Mouse (Mus musculus) cerebellum, adult 2 months (tissue): ENCODE results near the gene Ccdc88c.

Experiments used
- CTCF ChIP-seq: fragments of 200-500 bp; IDR thresholded peaks from 2 replicates; pipeline ENCODE4 v1.5.1; 2011; ENCODE audit warnings: low read depth, mild to moderate bottlenecking, control low read depth, low read length, moderate library complexity, borderline replicate concordance; ENCODE audit not compliant: insufficient read depth
- POLR2A ChIP-seq: fragments of 200-500 bp; IDR thresholded peaks from 2 replicates; pipeline ENCODE4 v1.6.1; 2011; ENCODE audit warnings: low read length, control low read depth, borderline replicate concordance; ENCODE audit not compliant: insufficient read depth

- TF ChIP-seq CTCF (no peak), POLR2A (no peak)
Observed at GRCm38 (mm10) chr12:100992505-100992904, 36.4 kb downstream of the Ccdc88c start.
